Mouse (Mus musculus) lung, postnatal 0 days (tissue): Measurements from ENCODE around the gene Med12. TPM values are rescaled to one million over a fixed set of nuclear protein-coding genes. Genes with fewer than 3 reads are reported as not detected.
A peak's percentile ranks its signal among the peaks of the same experiment; 100 is the strongest.

Experiments
- ATAC-seq: fragments of 200-750 bp; cut with Nextera tagmentation; 2 replicates; pipeline ENCODE4 v1.8.0; 2017; ENCODE audit warnings: moderate library complexity
- DNase-seq: peaks from one replicate; pipeline ENCODE4 v3.0.0-alpha.2; 2016; ENCODE audit warnings: low spot score
- H3K27ac ChIP-seq: fragments of 300-500 bp; sonication (generic); 2 replicates; pipeline ENCODE4 v1.5.1; 2014; ENCODE audit warnings: antibody characterized with exemption, mild to moderate bottlenecking, low read length, mixed read lengths
- H3K27me3 ChIP-seq: fragments of 300-500 bp; sonication (generic); replicated peaks from 2 replicates; pipeline ENCODE4 v1.6.1; 2014; ENCODE audit warnings: low read length, mixed read lengths; ENCODE audit not compliant: insufficient read depth
- H3K36me3 ChIP-seq: fragments of 300-500 bp; sonication (generic); 2 replicates; pipeline ENCODE4 v1.6.1; 2014; ENCODE audit warnings: low read length, mixed read lengths; ENCODE audit not compliant: insufficient read depth
- H3K4me1 ChIP-seq: fragments of 300-500 bp; sonication (generic); 2 replicates; pipeline ENCODE4 v1.6.1; 2014; ENCODE audit warnings: antibody characterized with exemption, low read depth, low read length, mixed read lengths; ENCODE audit not compliant: insufficient read depth
- H3K4me2 ChIP-seq: fragments of 300-500 bp; sonication (generic); replicated peaks from 2 replicates; pipeline ENCODE4 v1.6.1; 2014; ENCODE audit warnings: low read depth, mild to moderate bottlenecking, low read length, moderate library complexity, mixed read lengths
- H3K4me3 ChIP-seq: fragments of 300-500 bp; sonication (generic); 2 replicates; pipeline ENCODE4 v1.5.1; 2014; ENCODE audit warnings: low read depth, low read length
- H3K9ac ChIP-seq: fragments of 300-500 bp; sonication (generic); replicated peaks from 2 replicates; pipeline ENCODE4 v1.6.1; 2014; ENCODE audit warnings: low read depth, mild to moderate bottlenecking
- H3K9me3 ChIP-seq: fragments of 300-500 bp; sonication (generic); 2 replicates; pipeline ENCODE4 v1.6.1; 2016; ENCODE audit warnings: low read length, mixed read lengths
- CTCF ChIP-seq: IDR thresholded peaks from 2 replicates; pipeline ENCODE4 v1.5.1; 2016; ENCODE audit warnings: antibody characterized with exemption, mild to moderate bottlenecking
- EP300 ChIP-seq: IDR thresholded peaks from 2 replicates; pipeline ENCODE4 v1.6.1; 2016; ENCODE audit warnings: antibody characterized with exemption, mild to moderate bottlenecking, control low read depth
- WGBS: fragments of 180-500 bp; shearing (Covaris S2); extraction: QIAGEN DNeasy Blood & Tissue Kit; methylation state at CpG from one replicate; pipeline ENCODE4 v1.1.7; 2014; 5-methylcytosine and 5-hydroxymethylcytosine counted together
- polyA plus RNA-seq: library from polyadenylated mRNA; unstranded; fragments of >200 nt; fragmentation: Nextera tagmentation; extraction: Ambion mirVana; gene quantifications from 2 replicates; pipeline ENCODE4 v1.2.1, GENCODE M21; 2015

Med12 gene
- polyA plus RNA-seq, 1 experiment from 2014 or later, result 20.6 TPM

DNA sequence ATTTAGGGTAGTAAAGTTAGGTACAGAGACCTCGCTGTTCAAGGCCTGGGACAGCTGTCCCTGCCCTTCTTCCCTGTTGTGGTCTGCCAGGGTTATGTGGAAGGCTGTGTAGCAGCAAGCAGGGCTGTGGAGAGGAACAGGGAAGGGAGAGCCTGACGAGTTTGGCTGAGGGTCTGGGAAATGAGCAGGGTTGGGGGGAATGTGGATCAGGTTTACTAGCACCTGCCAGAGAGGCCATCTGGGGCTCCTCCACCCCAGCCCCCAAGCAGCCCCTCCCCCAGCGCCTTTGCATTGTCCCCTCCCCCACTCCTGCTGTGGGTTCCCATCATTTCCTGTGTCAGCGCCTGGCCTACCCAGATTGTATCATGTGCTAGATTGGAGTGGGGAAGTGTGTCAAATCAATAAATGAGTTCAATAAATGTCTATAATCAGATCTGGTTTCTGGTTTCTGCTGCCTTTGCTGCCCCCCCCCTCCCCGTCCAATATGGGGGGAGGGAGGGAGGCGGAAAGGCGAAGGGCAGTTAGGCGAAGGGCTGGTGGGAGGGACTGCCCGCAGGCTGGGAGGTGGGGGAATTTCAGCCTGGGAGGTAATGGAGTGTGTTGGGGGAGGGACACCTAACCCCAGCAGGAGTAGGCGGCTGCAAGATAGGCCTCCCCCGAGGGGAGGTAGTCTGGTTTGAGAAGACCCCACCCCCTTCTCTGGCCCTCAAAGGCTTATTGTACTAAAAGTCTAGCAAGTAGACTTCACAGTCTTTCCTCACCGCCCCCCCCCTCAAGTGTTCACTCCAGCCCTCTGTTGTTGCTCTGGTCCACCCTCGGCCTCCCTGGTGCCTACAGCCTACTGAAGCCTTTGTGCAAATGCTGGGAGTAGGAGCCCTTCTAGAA, 13.1 kb upstream of the Med12 start:
- no peak overlapping the region for H3K4me2 ChIP-seq
- H3K4me3 ChIP-seq, result no peak overlapping the region
- H3K9ac ChIP-seq, result no peak overlapping the region
- no peaks in the 10 kb centered on the region for H3K4me1 ChIP-seq
- ATAC-seq, result no peak; the same call in 1 of the 2 replicates
- no peaks in the 10 kb centered on the region for H3K9me3 ChIP-seq
- no peak overlapping the region for H3K27ac ChIP-seq
- H3K27me3 ChIP-seq, result no peaks in the 10 kb centered on the region
- no peak for DNase-seq
- H3K36me3 ChIP-seq, result no peaks in the 10 kb centered on the region
- WGBS, result 25% methylated on average over 8 of the region's 13 CpGs
- TF ChIP-seq CTCF, result no peak
- TF ChIP-seq EP300, result no peak

DNA sequence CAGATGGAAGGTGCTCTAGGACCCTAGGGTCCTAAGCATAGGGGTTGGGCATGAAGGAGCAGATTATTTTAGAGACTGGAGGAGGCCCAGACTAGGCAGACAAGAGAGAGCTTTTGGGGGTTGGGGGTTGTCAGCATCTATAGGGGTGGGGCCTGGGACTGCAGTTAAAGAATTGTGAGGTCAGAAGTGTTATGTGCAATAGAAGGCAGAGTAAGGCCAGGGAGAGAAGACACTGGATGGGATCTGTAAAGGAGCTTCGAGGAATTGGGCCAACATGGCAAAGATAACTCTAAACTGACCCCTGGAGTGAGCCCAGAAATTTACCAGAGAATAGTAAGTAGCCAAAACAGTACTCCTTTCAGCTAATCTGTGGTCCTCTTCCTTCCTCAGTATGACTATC, 9.9 kb upstream of the Med12 start, which contains the start of gene Gm614:
TSS of gene Gm614 (minus strand) at position 101 of the 400 bp plus-strand sequence.
- no peak within 1 kb of the TSS for H3K4me3 ChIP-seq
- no peak for TF ChIP-seq EP300
- TF ChIP-seq CTCF, result no peak
- WGBS, result 36% methylated on average over 1 of the region's 1 CpGs

DNA sequence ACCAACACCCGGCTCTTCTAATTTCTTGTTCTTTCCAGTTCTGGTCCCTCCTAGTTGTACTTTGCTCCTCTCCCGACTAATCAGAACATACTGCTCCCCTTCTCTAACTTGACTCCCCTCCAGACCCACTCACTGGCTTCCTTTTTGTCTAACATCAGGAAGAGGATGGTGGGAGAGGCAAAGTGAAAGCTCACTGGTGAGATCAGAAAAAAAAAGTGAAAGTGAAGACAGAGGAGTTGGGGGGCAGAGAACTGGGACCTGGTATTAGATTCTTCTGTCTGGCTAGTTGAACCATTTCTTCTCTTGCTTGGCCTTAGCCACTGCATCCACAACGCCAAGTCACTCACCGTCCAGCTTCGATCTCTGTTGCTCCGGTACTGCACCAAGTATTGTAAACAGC, 7.2 kb upstream of the Med12 start:
- Histone ChIP-seq H3K9ac (no peak overlapping the region), H3K27ac (no peak overlapping the region), H3K9me3 (no peaks in the 10 kb centered on the region), H3K27me3 (no peaks in the 10 kb centered on the region), H3K4me1 (no peaks in the 10 kb centered on the region), H3K4me3 (no peak overlapping the region), H3K36me3 (no peaks in the 10 kb centered on the region), H3K4me2 (no peak overlapping the region)
- 91% methylated on average over 6 of the region's 6 CpGs for WGBS
- DNase-seq, result no peak
- ATAC-seq, result no peak
- TF ChIP-seq EP300 (no peak), CTCF (no peak)

More for the DNA sequence above, 9.9 kb upstream of the Med12 start, which contains the start of gene Gm614:
- Histone ChIP-seq H3K4me2 (no peak within 1 kb of the TSS), H3K27ac (no peak within 1 kb of the TSS), H3K4me1 (no peaks in the 10 kb centered on the region), H3K27me3 (no peaks in the 10 kb centered on the region), H3K9ac (no peak within 1 kb of the TSS), H3K36me3 (no peaks in the 10 kb centered on the region), H3K9me3 (no peaks in the 10 kb centered on the region)
- ATAC-seq (no peak), DNase-seq (no peak)

DNA sequence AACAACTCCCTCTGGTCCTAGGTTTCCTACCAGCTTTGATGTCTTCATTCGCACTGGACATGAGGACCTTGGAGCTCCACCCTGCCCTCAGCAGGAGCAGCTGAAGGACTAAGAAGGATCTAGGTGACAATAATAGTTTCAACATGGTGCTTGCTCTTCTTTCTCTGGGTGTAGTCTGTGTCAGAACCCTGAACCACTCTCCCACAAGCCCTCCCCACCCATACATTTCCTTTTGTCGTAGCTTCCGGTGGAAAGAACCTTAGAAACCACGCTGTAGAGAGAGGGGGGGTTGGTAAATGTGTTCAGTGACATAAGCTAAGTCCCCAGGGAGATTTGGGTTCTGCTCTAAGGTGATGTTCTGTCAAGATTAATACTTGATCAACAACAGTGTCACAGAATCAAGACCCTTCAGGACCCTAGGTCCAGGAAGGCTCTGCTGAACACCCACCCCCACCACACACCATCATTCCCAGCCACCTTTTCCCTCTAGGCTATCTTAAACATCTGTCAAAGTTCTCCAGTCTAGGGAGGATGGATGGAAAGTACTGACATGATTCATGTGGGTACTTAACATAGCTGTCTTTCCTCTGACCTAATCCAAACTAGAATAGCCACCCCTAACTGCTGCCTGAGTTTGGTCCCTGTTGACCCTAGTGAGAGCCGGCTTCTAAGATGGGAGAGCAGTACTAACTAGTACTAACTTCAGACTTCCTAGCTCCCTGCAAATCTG, 5.6 kb upstream of the Med12 start, which contains the start of gene Il2rg:
TSS of gene Il2rg (minus strand) at position 231 of the 730 bp plus-strand sequence.
- DNase-seq (peak; percentile 24), ATAC-seq (peak; percentile 46; the same call in 1 of the 2 replicates)
- no peak for TF ChIP-seq CTCF
- TF ChIP-seq EP300, result no peak
- Histone ChIP-seq H3K9me3 (no peaks in the 10 kb centered on the region), H3K4me2 (peak within 1 kb of the TSS; percentile 33; the same call in 1 of the 2 replicates), H3K27ac (no peak within 1 kb of the TSS), H3K4me1 (no peaks in the 10 kb centered on the region), H3K9ac (no peak within 1 kb of the TSS), H3K27me3 (no peaks in the 10 kb centered on the region), H3K4me3 (peak within 1 kb of the TSS; percentile 14; the same call in 1 of the 2 replicates), H3K36me3 (no peaks in the 10 kb centered on the region)
- 59% methylated on average over 5 of the region's 5 CpGs for WGBS

DNA sequence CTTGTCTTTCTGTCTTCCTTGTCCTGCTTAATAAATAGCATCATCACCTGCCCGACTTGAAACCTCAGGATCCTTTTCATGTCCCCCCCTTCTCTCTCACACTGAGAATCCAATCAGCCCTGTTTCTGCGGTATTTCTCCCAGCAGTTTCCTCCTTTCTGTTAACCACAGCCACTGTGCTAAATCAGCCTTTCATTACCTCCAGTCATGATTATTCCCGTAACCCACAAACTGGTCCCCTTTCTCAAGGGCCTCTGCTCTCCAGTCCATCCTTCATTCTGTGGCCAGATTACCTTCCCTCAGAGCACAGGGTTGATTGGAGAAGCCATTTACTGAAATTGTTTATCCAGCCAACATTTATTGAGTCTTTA, 5.1 kb upstream of the Med12 start, which contains the start of gene Gm20489:
TSS of gene Gm20489 (minus strand) at position 269 of the 370 bp plus-strand sequence.
- WGBS, result 48% methylated on average over 3 of the region's 3 CpGs
- no peaks in the 10 kb centered on the region for H3K9me3 ChIP-seq
- peak within 1 kb of the TSS; percentile 33; the same call in 1 of the 2 replicates for H3K4me2 ChIP-seq
- no peaks in the 10 kb centered on the region for H3K27me3 ChIP-seq
- no peak for DNase-seq
- peak within 1 kb of the TSS; percentile 14; the same call in 1 of the 2 replicates for H3K4me3 ChIP-seq
- no peak within 1 kb of the TSS for H3K27ac ChIP-seq
- no peak for TF ChIP-seq EP300
- TF ChIP-seq CTCF, result no peak
- no peaks in the 10 kb centered on the region for H3K36me3 ChIP-seq
- ATAC-seq, result no peak
- no peaks in the 10 kb centered on the region for H3K4me1 ChIP-seq
- no peak within 1 kb of the TSS for H3K9ac ChIP-seq

DNA sequence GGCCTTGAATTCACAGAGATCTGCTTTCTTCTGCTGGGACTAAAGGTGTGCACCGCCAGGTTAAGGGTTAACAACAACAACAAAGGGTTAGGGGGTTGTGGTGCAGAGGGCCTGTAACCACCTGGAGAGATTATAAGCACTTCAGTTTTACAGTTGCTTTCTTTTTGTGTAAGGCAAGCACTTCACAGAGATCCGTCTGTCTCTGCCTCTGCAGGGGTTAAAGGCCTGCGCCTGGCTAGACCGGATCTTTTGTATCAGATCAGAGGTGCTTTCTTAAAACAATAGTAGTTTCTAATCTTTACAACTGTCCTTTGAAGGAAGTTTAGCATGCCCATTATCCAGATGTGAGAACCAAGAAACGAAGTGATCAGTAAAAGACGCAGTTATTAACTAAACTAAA, 420 bp upstream of the Med12 start:
- WGBS, result 26% methylated on average over 6 of the region's 6 CpGs
- ATAC-seq (no peak), DNase-seq (no peak)
- Histone ChIP-seq H3K27ac (no peak overlapping the region), H3K9me3 (no peaks in the 10 kb centered on the region), H3K4me2 (peak overlapping the region; percentile 55), H3K36me3 (peaks cover 6% of the 10 kb centered on the region; the same call in 1 of the 2 replicates), H3K4me1 (no peaks in the 10 kb centered on the region), H3K9ac (no peak overlapping the region), H3K27me3 (no peaks in the 10 kb centered on the region), H3K4me3 (peak overlapping the region; percentile 58; the same call in 1 of the 2 replicates)
- no peak for TF ChIP-seq CTCF
- no peak for TF ChIP-seq EP300
